Mouse (Mus musculus): ENCODE data around the gene Szt2. TPM values are rescaled to one million over a fixed set of nuclear protein-coding genes. Genes with fewer than 3 reads are reported as not detected.

The Szt2 gene
- total RNA-seq, 2 experiments from 2014 or later, result 36.3 to 38.6 TPM

- no peak for DNase-seq (ENCODE audit: low spot score in 2 of 2)
- intact Hi-C loops (cut with DNase I), result no loop called here
Measured at GRCm38 (mm10) chr4:118316662-118317061, 92.4 kb downstream of the Szt2 start.

GRCm38 (mm10) chr4:118315286-118315685 lies 93.8 kb downstream of the Szt2 start:
- DNase-seq (ENCODE audit: low spot score in 2 of 2), result no peak
- intact Hi-C loops (cut with DNase I), result no loop called here

Other genes starting within 250 kb of the Szt2 start
- gene Kdm4a, start 229.2 kb downstream of the Szt2 start, total RNA-seq (2021), result 10 to 100 TPM; 46.2 to 49.5 TPM
- 100 to 1,000 TPM; 168 to 174 TPM for gene Ptprf, start 117.9 kb downstream of the Szt2 start, total RNA-seq (2021)
- 10 to 100 TPM; 63.9 to 70.0 TPM for gene Med8, start 64 bp upstream of the Szt2 start, total RNA-seq (2021)
- gene Elovl1, start 18.8 kb upstream of the Szt2 start, total RNA-seq (2021), result 10 to 100 TPM; 21.4 to 22.4 TPM
- gene Cdc20, start 28.1 kb upstream of the Szt2 start, total RNA-seq (2021), result 1 to 10 TPM; 2.4 to 3.0 TPM
- gene Mpl, start 48.2 kb upstream of the Szt2 start, total RNA-seq (2021), result under 1 TPM; 0.51 to 0.55 TPM
- gene Tie1, start 80.8 kb upstream of the Szt2 start, total RNA-seq (2021), result 10 to 100 TPM; 12.5 to 14.8 TPM
- gene 2610528J11Rik, start 117.7 kb upstream of the Szt2 start, total RNA-seq (2021), result not detected
- 1 to 10 TPM; 6.0 to 7.9 TPM for gene Tmem125, start 134.8 kb upstream of the Szt2 start, total RNA-seq (2021)
- gene Cfap57, start 211.5 kb upstream of the Szt2 start, total RNA-seq (2021), result under 1 TPM; 0.62 to 0.80 TPM
- 10 to 100 TPM; 48.4 to 57.7 TPM for gene Ebna1bp2, start 211.5 kb upstream of the Szt2 start, total RNA-seq (2021)
- gene Olfr62, start 249.7 kb upstream of the Szt2 start, total RNA-seq (2021), result not detected

Measured in left cerebral cortex, postnatal 14 days (tissue).